Mouse (Mus musculus) intestine, postnatal 0 days (tissue): Measurements from ENCODE around the gene Senp8. TPM values are rescaled to one million over a fixed set of nuclear protein-coding genes. Genes with fewer than 3 reads are reported as not detected.

Source experiments
- ATAC-seq: fragments of 200-750 bp; cut with Nextera tagmentation; 2 replicates; pipeline ENCODE4 v1.8.0; 2017; ENCODE audit warnings: mild to moderate bottlenecking, moderate TSS enrichment, moderate library complexity
- H3K27ac ChIP-seq: fragments of 300-500 bp; sonication (generic); 2 replicates; pipeline ENCODE4 v1.5.1; 2014; ENCODE audit warnings: mild to moderate bottlenecking, low read depth, low read length, moderate library complexity
- H3K27me3 ChIP-seq: fragments of 300-500 bp; sonication (generic); replicated peaks from 2 replicates; pipeline ENCODE4 v1.6.1; 2014; ENCODE audit warnings: low read length, mixed read lengths; ENCODE audit not compliant: control insufficient read depth, insufficient read depth
- H3K36me3 ChIP-seq: fragments of 300-500 bp; sonication (generic); 2 replicates; pipeline ENCODE4 v1.6.1; 2014; ENCODE audit warnings: mild to moderate bottlenecking, moderate library complexity; ENCODE audit not compliant: control insufficient read depth, insufficient read depth
- H3K4me1 ChIP-seq: fragments of 300-500 bp; sonication (generic); replicated peaks from 2 replicates; pipeline ENCODE4 v1.6.1; 2014; ENCODE audit warnings: antibody characterized with exemption, low read length, mixed read lengths; ENCODE audit not compliant: control insufficient read depth, insufficient read depth
- H3K4me2 ChIP-seq: fragments of 300-500 bp; sonication (generic); replicated peaks from 2 replicates; pipeline ENCODE4 v1.6.1; 2014; ENCODE audit warnings: low read depth, mild to moderate bottlenecking, moderate library complexity
- H3K4me3 ChIP-seq: fragments of 300-500 bp; sonication (generic); 2 replicates; pipeline ENCODE4 v1.5.1; 2014; ENCODE audit warnings: low read depth, low read length
- H3K9ac ChIP-seq: fragments of 300-500 bp; sonication (generic); 2 replicates; pipeline ENCODE4 v1.6.1; 2014; ENCODE audit warnings: mild to moderate bottlenecking, low read depth, low read length
- H3K9me3 ChIP-seq: fragments of 300-500 bp; sonication (generic); 2 replicates; pipeline ENCODE4 v1.6.1; 2016; ENCODE audit warnings: mixed run types; ENCODE audit not compliant: control insufficient read depth
- CTCF ChIP-seq: sonication (generic); IDR thresholded peaks from 2 replicates; pipeline ENCODE4 v1.5.1; 2016; ENCODE audit warnings: low read depth, mild to moderate bottlenecking, control low read depth, antibody characterized with exemption, moderate library complexity
- WGBS: fragments of 180-500 bp; shearing (Covaris S2); extraction: QIAGEN DNeasy Blood & Tissue Kit; methylation state at CpG from one replicate; pipeline ENCODE4 v1.1.7; 2014; 5-methylcytosine and 5-hydroxymethylcytosine counted together
- polyA plus RNA-seq: library from polyadenylated mRNA; unstranded; fragments of >200 nt; fragmentation: Nextera tagmentation; extraction: Ambion mirVana; gene quantifications from 2 replicates; pipeline ENCODE4 v1.2.1, GENCODE M21; 2015

The Senp8 gene
- polyA plus RNA-seq, 1 experiment from 2014 or later: 3.8 TPM

DNA sequence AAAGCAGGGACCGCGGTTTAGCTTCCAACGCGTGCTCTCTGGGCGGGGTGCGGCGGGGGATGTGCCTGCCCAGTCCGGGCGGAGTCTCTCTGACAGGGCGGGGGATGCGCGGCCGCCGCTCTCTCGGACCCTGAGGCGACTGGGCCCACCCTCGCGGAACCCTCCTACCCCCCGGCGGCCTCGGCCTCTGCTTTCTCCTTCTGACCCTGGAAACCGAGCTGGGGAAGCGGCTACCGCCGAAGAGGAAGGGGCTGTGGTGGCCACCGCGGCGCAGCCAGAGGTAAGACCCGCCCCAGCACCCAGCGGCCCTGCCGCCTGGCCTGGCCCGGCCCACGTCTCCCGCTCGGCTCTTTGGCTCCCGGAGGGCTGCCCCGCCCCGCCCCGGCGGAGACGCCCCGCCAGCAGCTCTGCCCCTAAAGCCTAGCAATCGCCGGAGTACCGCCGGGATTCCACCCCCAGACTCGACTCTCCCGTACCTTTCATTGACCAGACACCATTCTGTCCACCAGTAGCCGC is 614 bp upstream of the Senp8 start:
- Histone ChIP-seq H3K9me3 (no peaks in the 10 kb centered on the region), H3K27ac (peak overlapping the region; percentile 85), H3K4me2 (peak overlapping the region; percentile 85), H3K4me1 (0 out of 2 replicates have a peak, but pooled peaks cover 3% of the 10 kb centered on the region), H3K27me3 (no peaks in the 10 kb centered on the region), H3K4me3 (peak overlapping the region; percentile 92), H3K9ac (peak overlapping the region; percentile 80), H3K36me3 (no peaks in the 10 kb centered on the region; the same call in 1 of the 2 replicates)
- WGBS: under 1% methylated on average over 36 of the region's 49 CpGs
- TF ChIP-seq CTCF: no peak
- peak; percentile 96 for ATAC-seq

DNA sequence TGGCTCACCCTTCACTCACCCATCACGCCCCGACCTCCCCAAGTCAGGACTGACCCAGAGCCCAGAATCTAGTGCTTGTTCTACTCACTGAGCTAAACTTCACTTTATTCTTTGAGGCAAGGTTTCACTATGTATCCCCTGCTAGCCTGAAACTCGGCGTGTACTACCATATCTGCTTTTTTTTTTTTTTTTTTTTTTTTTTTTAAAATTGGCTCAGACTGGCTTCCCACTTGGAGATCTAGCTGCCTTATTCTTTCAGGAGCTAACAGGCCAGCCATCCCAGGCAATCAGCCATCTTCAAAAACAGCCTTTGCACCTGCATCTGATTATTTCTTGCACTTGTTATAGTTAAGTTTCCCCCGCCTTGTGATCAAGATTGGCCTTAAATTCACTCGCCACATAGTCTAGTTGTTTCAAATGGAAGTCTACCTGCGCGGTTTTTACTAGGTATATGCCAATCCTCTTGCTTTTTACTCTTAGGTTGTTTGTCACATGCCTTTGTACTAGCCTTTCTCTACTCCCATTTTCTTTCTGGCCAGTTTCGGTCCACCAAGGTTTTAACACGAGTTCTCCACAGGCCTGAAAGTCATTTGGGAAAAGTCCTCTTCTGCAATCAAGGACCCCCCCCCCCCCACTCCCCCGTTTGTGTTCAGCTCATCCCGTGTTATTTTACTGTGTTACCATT is 787 bp downstream of the Senp8 start:
- ATAC-seq: no peak
- no peaks in the 10 kb centered on the region for H3K9me3 ChIP-seq
- H3K27ac ChIP-seq: no peak overlapping the region
- H3K9ac ChIP-seq: peak overlapping the region; percentile 18; the same call in 1 of the 2 replicates
- WGBS: 28% methylated on average over 12 of the region's 12 CpGs
- H3K36me3 ChIP-seq: no peaks in the 10 kb centered on the region; the same call in 1 of the 2 replicates
- no peaks in the 10 kb centered on the region for H3K27me3 ChIP-seq
- no peak for TF ChIP-seq CTCF
- peak overlapping the region; percentile 70 for H3K4me2 ChIP-seq
- H3K4me1 ChIP-seq: 0 out of 2 replicates have a peak, but pooled peaks cover 3% of the 10 kb centered on the region
- H3K4me3 ChIP-seq: peak overlapping the region; percentile 92

DNA sequence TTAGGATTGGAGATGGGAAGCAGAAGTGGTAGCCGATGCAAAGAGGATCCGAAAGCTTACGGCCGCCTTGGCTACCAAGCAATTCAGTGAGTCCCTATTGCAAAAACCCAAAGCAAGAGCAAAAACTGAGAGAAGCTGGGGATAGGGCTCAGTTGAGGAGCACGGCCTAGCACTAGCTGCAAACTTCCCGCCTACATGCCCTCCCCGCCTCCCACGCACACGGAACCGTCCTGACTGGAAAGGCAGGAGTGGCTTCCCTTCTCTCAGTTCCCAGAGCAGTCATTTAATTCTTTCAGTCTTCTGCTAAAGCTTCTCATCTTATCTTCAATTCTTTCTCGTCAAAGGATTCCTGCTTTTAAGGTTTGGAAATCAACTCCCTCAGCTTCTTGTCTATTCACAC is 1.5 kb downstream of the Senp8 start:
- no peak overlapping the region for H3K4me2 ChIP-seq
- H3K9me3 ChIP-seq: no peaks in the 10 kb centered on the region
- no peak overlapping the region for H3K4me3 ChIP-seq
- no peak for TF ChIP-seq CTCF
- H3K27me3 ChIP-seq: no peaks in the 10 kb centered on the region
- H3K36me3 ChIP-seq: no peaks in the 10 kb centered on the region; the same call in 1 of the 2 replicates
- H3K9ac ChIP-seq: no peak overlapping the region
- no peak overlapping the region for H3K27ac ChIP-seq
- ATAC-seq: no peak
- H3K4me1 ChIP-seq: 0 out of 2 replicates have a peak, but pooled peaks cover 3% of the 10 kb centered on the region
- 83% methylated on average over 11 of the region's 11 CpGs for WGBS

DNA sequence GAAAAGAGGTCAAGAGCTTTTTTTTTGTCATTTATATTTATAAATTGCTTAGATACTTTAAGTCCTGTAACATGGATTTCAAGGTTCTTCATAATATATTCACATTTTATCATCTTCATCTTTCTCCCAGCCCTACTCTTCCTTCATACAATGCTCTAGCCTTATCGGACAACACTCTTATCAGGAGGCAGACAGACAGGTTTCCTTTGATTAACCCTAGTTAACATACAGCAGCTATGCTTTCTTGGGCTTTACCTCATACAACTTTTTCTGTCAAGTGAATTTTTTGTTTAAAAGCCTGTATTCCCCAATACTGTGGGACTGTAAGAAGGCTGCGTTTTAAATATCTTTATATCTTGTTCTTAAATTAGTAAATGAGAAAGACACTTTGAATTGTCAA is 2.1 kb downstream of the Senp8 start:
- no peaks in the 10 kb centered on the region for H3K9me3 ChIP-seq
- 0 out of 2 replicates have a peak, but pooled peaks cover 3% of the 10 kb centered on the region for H3K4me1 ChIP-seq
- no peak for ATAC-seq
- TF ChIP-seq CTCF: no peak
- H3K36me3 ChIP-seq: no peaks in the 10 kb centered on the region; the same call in 1 of the 2 replicates
- no peak overlapping the region for H3K4me2 ChIP-seq
- WGBS: 72% methylated on average over 2 of the region's 2 CpGs
- no peak overlapping the region for H3K27ac ChIP-seq
- H3K27me3 ChIP-seq: no peaks in the 10 kb centered on the region
- H3K9ac ChIP-seq: no peak overlapping the region
- no peak overlapping the region for H3K4me3 ChIP-seq

DNA sequence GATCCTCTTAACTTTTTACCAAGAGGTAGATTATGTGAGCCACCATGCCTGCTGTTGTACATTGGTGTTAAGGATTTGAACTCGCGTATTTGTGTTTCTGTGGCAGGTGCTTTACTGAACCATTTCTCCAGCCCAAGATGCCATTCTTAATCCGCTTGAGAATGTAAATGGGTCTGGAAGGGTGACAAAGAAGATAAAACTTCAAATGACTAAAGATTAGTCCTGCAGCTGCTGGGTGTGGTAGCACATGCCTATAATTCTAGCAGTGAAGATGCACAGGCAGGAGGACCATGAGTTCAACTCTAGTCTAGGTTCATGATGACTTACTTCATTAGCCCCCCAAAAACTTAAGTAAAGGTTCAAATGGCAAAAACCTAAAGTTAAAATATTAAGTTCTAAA is 6.6 kb downstream of the Senp8 start:
- WGBS: 92% methylated on average over 3 of the region's 3 CpGs
- no peak for ATAC-seq
- no peak overlapping the region for H3K4me3 ChIP-seq

DNA sequence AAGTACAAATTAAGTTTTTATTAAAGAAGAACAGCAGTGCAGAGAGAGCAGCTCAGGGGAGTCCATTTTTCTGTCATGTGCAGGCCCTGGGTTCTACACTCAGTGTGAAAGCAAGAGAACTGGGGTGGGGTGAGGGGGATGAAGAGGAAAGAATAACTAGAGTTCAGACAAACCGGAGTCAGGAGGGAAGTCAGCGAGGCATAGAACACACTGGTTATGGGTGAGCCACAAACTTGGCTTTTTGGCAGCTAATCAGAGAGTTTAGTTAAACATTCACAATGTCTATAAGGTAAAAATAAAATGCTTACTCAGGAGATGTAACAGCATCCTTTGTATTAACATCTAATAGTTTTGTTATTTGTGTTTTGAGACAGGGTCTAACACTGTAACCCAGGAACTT is 9.9 kb downstream of the Senp8 start:
- no peak overlapping the region for H3K4me2 ChIP-seq
- no peaks in the 10 kb centered on the region for H3K36me3 ChIP-seq
- H3K4me3 ChIP-seq: no peak overlapping the region
- WGBS: 68% methylated on average over 2 of the region's 2 CpGs
- H3K27ac ChIP-seq: no peak overlapping the region
- H3K9me3 ChIP-seq: no peaks in the 10 kb centered on the region
- no peak for TF ChIP-seq CTCF
- H3K4me1 ChIP-seq: no peaks in the 10 kb centered on the region
- no peak overlapping the region for H3K9ac ChIP-seq
- no peak for ATAC-seq
- no peaks in the 10 kb centered on the region for H3K27me3 ChIP-seq

More for the DNA sequence above, 6.6 kb downstream of the Senp8 start:
- Histone ChIP-seq H3K9me3 (no peaks in the 10 kb centered on the region), H3K27me3 (no peaks in the 10 kb centered on the region), H3K27ac (no peak overlapping the region), H3K4me2 (no peak overlapping the region), H3K9ac (no peak overlapping the region), H3K4me1 (no peaks in the 10 kb centered on the region), H3K36me3 (no peaks in the 10 kb centered on the region)
- no peak for TF ChIP-seq CTCF
